Mouse (Mus musculus) lung, postnatal 36 days (tissue): ENCODE measurements at regions not wholly inside any gene's neighbourhood (a gene's known extent, or its start where the extent isn't known, plus 50 kb on each side); places are given as distances from the start of the nearest gene placed in this dataset.
A peak's percentile ranks its signal among the peaks of the same experiment; 100 is the strongest.
"Not testable (repeated sequence)": the region's sequence is repeated elsewhere in the genome, so short reads cannot be mapped to it uniquely, and the experiment has no call there.

Source experiments
- DNase-seq: peaks from one replicate; pipeline ENCODE4 v3.0.0; 2022; ENCODE audit warnings: mixed read lengths

- peak; percentile 63 for DNase-seq
Measured at GRCm38 (mm10) chr10:96374293-96375069, 238.1 kb downstream of the Gm5426 start.

DNA sequence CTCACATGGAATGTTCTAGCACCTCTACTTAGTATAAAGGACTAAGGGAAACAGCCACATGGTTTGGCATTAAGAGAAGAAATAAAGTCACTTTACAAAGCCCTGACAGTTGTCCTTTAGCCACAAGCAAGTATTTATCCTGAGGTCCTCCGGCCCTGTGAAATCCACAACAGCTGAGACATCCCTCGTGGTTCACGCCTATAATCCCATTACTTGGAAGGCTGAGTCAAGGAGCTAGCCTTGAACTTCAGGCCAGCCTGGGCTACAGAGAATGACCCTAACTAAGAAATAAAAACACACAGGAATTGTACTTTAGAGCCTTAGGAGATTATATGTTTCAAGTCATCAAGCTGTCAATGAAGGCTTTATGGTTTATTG lies 238.7 kb downstream of the Gm5426 start:
- no peak for DNase-seq

DNA sequence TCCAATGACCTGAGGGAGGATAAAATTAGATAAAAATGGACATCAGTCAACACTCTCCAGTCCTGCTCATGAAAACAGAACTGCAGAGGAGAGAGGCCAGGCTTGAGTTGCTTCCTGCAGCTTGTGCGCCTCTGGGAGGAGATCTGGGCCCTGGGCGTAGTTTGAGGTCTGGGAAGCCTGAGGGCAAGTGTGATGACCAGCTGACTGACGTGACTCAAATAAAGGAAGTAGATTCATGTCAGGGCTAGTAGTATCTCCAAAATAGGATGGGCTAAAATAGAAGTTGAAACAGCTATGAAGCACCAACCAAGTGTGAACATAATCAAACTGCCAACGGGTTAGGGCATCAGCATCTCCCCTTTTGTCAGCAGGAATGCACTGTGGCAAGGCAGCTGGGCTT lies 239.3 kb upstream of the Btg1 start:
- peak; percentile 58 for DNase-seq

DNA sequence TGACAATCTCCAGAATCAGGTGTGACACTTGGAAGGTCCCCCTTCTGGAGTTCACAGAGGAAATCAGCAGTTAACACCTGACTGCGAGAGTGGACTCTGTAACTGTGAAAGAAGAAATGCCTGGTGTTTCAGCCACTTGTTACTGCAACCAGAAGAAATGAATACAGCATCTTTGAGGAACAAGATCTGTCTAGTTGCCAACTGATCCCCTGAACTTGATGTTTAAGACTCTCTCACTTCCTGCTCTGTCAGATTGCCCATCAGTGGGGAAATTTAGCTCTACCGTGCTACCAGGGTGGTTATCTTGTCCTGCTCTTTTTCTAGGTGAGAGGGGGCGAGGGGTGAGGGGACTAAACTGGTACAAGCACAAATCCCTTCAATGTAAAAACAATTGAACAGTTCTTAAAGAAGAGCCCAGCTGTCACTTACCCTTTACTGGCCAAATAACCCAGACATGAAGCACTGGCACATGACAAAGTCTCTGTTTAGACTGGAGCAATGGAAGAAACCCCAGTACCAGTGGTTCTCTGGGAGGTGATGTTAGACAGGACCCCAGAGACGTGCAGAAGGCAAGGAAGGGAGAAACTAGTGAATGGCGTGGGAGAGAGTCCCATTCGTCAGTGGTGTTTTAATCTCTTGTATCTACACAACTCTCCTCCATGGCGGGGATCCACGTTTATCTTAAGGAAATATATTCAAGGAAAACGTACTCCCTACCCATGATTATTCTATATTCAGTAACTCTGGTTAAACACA lies 237.6 kb upstream of the Btg1 start:
- DNase-seq = peak; percentile 20

DNA sequence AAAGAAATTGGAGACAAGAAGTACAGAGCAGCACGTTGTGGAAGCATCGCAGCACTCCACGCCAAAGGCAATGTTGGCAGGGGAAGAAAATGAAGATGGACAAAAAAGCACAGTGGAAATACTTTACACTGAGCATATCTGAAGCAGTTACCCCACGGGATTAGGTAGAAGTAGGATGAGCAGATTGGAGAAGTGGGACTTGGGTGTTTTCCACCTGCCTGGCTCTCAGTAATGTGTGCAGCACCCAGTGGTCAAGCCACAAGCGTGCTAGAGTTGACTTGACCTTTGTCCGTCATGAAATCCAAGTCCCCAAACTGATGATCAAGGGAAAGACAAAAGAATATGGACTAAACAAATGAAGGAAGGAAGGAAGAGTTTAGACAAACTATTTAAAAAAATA lies 235.1 kb upstream of the Btg1 start:
- no peak for DNase-seq

- DNase-seq = no peak
Measured at GRCm38 (mm10) chr10:96391748-96392147, 225.1 kb upstream of the Btg1 start.

DNA sequence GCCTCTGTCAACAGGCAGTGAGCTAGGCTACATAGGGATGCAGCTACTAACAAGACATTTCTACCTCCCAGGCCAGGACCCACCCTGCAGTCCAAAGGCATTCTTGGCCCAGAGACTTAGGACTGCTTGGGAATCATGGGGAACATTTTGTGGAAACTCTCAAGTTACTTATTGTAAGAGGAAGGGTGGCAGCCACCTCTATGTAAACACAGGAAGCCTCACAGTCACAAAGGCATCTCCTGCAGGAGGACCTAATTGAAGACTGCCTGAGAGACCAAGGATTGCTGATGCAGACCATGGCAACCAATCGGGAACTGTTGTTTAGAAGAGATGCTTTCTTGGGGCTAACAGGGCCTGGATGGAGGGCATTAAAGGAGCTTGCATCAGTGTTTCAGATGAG lies 224.0 kb upstream of the Btg1 start:
- no peak for DNase-seq

- no peak for DNase-seq
Measured at GRCm38 (mm10) chr10:96394210-96394609, 222.6 kb upstream of the Btg1 start.

DNA sequence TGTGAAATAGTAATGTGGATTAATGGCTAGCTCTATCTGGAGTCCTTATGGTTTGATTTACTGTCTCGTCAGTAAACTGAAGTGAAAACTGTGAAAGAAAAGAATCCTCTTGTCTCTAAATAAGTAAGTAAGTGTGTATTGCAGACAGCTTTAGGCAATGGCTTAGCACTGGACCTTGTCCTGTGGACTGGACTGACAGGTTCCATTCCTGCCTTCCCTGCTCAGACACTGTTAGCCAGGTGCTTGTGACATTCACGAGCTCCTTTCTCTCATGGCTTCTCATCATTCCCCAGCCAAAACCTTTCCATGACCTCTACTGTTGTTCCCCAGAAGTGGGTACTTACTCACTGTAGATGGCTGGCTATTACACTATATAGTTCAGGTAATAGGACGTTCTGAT lies 221.8 kb upstream of the Btg1 start:
- DNase-seq = no peak

DNA sequence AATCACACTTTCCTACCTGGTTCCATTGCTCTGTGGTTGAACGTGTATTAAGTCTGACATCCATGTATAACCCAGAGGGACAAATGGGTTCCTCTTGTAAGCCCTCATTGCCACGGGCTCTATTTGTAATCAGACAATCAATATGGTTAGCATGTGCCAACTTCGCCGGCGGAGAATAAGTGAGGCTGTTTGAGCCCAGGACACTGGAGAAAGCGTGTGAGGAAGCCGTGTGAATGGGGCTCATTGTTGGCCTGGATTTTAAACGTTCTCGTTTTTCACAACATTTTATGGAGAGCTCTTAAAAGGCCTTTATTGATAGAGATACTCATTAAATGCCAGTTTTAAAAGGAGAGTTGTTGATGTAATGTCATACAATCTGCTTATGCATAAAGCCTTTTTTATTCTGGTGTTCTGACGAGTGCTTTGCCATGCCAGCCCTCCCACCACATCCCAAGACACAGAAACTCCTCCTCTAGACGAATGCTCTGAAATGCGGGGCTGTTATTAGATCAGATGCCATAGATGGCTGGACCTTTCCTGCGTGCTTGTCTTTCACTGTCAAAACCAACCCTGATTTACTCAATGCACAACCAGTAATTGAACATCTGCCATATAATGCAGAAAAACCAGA lies 218.8 kb upstream of the Btg1 start:
- DNase-seq = no peak

DNA sequence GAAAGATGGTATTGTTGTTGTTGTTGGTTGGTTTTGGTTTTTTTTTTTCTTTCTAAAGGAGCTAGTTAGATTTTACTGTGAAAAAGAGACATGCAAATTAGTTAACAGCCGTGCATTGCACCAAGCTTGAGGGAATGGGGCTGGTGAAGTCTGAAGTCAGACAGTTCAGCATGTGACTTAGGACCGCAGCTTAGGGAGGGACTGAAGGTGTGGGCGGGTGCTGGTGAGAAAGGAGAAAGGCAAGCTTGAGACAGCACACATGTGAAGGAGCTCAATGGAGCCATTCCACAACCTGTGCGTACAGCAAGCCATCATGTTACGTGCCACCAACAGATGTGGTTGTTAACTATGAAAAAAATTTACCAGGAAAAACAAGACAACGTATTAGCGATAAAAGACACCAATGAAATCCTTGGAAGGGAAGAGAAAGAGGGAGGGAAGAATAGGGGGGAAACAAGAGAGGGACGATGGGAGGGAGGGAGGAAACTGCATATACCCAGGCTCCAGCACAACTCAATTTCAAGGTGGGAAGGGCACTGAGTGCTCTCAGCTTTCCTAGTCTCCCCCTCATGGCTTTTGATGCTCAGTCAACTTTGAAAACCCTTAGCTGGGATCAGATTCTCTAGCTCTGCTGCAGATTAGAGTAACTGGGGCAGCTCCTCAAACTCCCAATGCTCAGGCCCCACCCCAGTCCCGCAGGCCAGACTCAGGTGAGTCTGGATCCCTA lies 218.1 kb upstream of the Btg1 start:
- peak; percentile 32 for DNase-seq

DNA sequence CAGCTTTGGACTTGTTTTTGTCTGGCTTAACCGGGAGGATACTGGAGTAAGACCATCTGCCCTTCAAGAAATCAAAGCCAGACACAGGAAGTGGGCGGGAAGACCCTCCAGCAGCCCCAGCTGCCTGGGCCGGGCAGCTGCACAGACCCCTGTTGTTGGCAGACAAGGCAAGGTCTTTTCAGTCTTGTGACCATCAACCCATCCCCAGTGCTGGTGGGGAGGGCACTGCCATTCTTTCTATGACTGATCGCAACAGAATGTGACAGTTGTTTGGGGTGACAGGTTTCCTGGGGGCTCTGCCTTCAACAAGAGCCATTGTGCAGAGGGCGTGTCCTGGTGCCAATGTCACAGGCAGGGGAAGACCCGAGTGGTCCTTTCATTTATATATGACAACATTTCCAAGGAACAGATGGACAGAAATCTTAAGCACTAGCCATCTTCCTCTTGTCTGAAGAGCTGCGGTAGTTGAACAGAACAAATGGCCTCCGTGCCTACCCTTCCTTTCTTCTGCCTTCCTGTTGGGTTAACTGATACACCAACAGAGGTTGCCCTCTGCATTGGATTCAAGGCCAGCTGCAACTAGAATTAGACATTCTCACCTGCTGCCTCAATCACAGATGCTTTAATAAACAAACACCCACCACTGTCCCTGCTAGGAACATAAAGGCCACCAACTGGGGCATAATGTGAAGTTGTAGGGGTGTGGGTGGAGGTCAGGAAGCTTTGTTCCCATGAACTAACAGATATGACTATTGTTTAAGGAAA lies 217.0 kb upstream of the Btg1 start:
- DNase-seq = no peak

DNA sequence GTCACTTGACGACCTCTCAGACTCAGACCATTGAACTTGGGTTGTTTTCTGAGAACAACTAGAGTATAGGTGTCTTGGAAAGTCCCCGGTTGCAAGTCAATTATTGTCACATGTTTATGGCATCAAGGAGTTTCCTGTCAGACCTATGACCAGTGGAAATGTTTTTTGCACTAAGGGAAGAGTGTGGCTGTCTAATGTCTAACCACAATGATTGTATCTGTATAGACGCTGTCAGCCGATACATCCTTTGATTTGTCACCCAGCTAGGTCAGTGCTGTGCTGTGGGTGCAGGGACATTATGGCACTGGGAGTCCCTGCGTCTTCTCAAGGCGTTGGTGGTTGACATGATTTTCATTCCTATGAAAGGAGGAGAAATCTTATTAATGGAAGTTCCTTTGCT lies 216.0 kb upstream of the Btg1 start:
- DNase-seq = no peak

DNA sequence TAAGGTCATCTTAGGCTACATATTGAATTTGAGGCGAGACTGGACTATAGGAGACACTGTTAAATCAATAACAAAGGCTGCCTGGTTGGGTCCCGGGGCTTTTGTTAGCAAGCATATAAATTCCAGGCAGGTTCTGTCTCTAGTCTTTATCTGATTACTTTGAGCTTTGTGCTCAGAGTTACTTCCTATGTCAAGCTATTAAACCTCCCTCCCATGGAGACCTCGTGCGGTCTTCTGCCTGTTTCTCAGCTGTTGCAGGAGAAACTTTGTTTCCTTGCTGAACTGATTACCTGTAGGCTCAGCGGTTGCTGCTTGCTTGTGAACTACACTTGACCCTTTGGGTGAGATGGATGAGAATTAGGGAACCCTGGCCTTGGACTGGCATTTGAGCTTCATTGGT lies 210.5 kb upstream of the Btg1 start:
- DNase-seq = no peak

GRCm38 (mm10) chr10:96407846-96408245 lies 209.0 kb upstream of the Btg1 start:
- DNase-seq = no peak

DNA sequence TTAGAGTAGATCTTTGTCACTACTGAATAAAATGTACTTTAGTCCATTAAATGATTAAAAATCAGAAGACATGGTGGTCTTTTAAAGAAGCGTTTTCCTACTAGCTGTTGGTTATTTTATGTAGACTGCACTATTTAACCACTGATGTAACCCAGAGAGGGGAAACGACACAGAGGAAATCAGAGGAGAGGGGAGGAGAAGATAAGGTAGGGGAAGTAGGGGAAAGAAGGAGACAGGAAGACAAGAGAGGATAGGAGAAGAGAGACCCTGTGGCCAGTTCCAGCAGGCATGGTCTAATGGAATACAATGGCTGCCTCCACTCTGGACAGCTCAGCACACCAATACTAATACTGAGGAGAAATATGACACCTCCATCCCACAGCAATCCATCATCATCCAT lies 208.6 kb upstream of the Btg1 start:
- no peak for DNase-seq

DNA sequence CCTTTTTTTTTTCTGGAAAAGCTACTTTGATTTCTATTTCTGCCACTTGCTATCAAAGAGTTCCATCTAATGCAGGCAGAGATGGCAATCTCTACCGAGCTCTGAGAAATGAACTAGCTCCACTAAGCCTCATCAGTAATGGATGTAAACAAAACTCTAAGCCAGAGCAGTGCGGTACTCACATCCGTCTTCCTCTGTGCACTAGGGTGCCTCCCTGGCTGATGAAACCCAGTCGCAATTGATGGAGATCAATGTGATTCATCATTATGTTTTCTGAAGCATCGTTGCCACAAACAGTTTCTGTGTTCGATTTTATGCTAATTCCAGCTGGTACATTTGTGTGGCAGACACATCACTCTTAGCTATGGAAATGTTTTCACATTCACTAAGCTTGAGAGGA lies 206.8 kb upstream of the Btg1 start:
- no peak for DNase-seq

- DNase-seq = no peak
Measured at GRCm38 (mm10) chr10:96414807-96415206, 202.0 kb upstream of the Btg1 start.

DNA sequence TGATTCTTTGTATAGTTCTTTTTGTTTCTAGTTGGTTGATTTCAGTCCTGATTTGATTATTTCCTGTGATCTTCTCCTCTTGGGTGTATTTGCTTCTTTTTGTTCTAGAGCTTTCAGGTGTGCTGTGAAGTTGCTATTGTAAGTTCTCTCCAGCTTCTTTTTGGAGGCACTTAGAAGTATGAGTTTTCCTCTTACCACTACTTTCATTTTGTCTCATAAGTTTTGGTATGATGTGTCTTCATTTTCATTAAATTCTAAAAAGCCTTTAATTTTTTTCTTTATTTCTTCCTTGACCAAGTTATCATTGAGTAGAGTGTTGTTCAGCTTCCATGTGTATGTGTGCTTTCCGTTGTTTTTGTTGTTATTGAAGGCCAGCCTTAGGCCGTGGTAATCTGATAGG lies 195.3 kb upstream of the Btg1 start:
- DNase-seq = not testable (repeated sequence)

- no peak for DNase-seq
Measured at GRCm38 (mm10) chr10:96427407-96427806, 189.4 kb upstream of the Btg1 start.

DNA sequence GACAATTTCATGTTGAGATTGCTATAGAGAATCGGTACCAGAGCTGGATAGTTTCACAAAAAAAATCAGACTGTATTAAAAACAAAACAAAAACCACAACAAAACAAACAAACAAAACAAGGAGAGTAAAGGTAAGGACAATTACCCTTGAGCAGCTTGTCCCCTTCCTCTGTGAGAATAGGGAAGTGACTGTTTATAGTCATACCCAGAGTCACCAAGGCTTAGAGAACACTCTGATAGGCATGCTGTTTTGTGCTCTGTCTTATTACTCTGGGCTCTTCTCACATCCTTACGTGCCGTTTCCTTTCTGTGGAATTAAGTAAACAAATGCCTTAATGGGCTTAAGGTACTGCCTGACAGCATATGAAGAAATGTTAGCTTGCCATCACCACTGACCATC lies 186.7 kb upstream of the Btg1 start:
- DNase-seq = no peak

- DNase-seq = peak; percentile 33
Measured at GRCm38 (mm10) chr10:96435109-96435508, 181.7 kb upstream of the Btg1 start.
